Mouse (Mus musculus) CH12.LX (cell line): ENCODE data around the gene Ube2t. TPM values are rescaled to one million over a fixed set of nuclear protein-coding genes. Genes with fewer than 3 reads are reported as not detected.

Experiments
- DNase-seq: peaks from one replicate; pipeline ENCODE4 v3.0.0-alpha.2; 2013; ENCODE audit errors: extremely low read depth
- H3K27ac ChIP-seq: 2 replicates; pipeline ENCODE4 v1.5.1; 2012; ENCODE audit warnings: low read depth, mild to moderate bottlenecking, control low read depth, moderate library complexity; ENCODE audit not compliant: insufficient read depth
- H3K27me3 ChIP-seq: replicated peaks from 2 replicates; pipeline ENCODE3; 2012; ENCODE audit warnings: inconsistent platforms
- H3K36me3 ChIP-seq, 2 experiments: replicated peaks in 1 of 2; 2 replicates each; pipeline versions ENCODE3 to v1.6.1; 2012; ENCODE audit warnings: inconsistent platforms in 1 of 2, low read length in 1 of 2, mild to moderate bottlenecking in 1 of 2, mixed read lengths in 1 of 2, moderate library complexity in 1 of 2; ENCODE audit not compliant: control insufficient read depth in 1 of 2, insufficient read depth in 1 of 2
- H3K4me1 ChIP-seq, 2 experiments: 2 replicates each; pipeline ENCODE4 v1.6.1; 2012; ENCODE audit warnings: inconsistent platforms in 1 of 2, moderate library complexity in 1 of 2; ENCODE audit not compliant: insufficient read depth in 2 of 2, control insufficient read depth in 1 of 2
- H3K4me2 ChIP-seq: 2 replicates; pipeline ENCODE4 v1.6.1; 2012; ENCODE audit warnings: low read depth, mild to moderate bottlenecking, control low read depth; ENCODE audit not compliant: poor library complexity, insufficient read depth, severe bottlenecking
- H3K4me3 ChIP-seq, 3 experiments: fragments of 150-350 bp in 1 of 3; sonication (generic) in 1 of 3; replicated peaks in 1 of 3; 2 replicates each; pipeline versions ENCODE3 to v1.5.1; 2011 to 2012; ENCODE audit warnings: low read depth in 2 of 3, low read length in 2 of 3, mild to moderate bottlenecking in 2 of 3, moderate library complexity in 2 of 3, control low read depth in 1 of 3, improper control_type of control experiment in 1 of 3, inconsistent platforms in 1 of 3, mixed read lengths in 1 of 3; ENCODE audit not compliant: poor library complexity in 1 of 3
- H3K79me2 ChIP-seq: replicated peaks from 2 replicates; pipeline ENCODE4 v1.6.1; 2012; ENCODE audit warnings: mild to moderate bottlenecking, moderate library complexity; ENCODE audit not compliant: control insufficient read depth, poor library complexity, insufficient read depth, severe bottlenecking; ENCODE audit errors: extremely low read depth
- H3K9ac ChIP-seq: 2 replicates; pipeline ENCODE4 v1.6.1; 2012; ENCODE audit warnings: low read depth, mild to moderate bottlenecking, control low read depth, moderate library complexity; ENCODE audit not compliant: insufficient read depth
- H3K9me3 ChIP-seq: replicated peaks from 2 replicates; pipeline ENCODE3; 2012; ENCODE audit warnings: low read length, inconsistent platforms, mixed read lengths
- BHLHE40 ChIP-seq: IDR thresholded peaks from 2 replicates; pipeline ENCODE4 v1.6.1; 2011; ENCODE audit warnings: mild to moderate bottlenecking, low read depth, low read length, improper control_type of control experiment
- CHD1 ChIP-seq: IDR thresholded peaks from 2 replicates; pipeline ENCODE4 v1.6.1; 2012; ENCODE audit warnings: low read depth, low read length, improper control_type of control experiment, inconsistent platforms
- CHD2 ChIP-seq: IDR thresholded peaks from 2 replicates; pipeline ENCODE4 v1.6.1; 2011; ENCODE audit warnings: low read length, improper control_type of control experiment
- CTCF ChIP-seq, 2 experiments: IDR thresholded peaks in 1 of 2; conservative IDR thresholded peaks in 1 of 2; 2 replicates each; pipeline ENCODE4 v1.5.1; 2011 to 2012; ENCODE audit warnings: low read depth in 2 of 2, low read length in 2 of 2, improper control_type of control experiment in 1 of 2, inconsistent platforms in 1 of 2, mild to moderate bottlenecking in 1 of 2, moderate library complexity in 1 of 2
- ETS1 ChIP-seq: conservative IDR thresholded peaks from 2 replicates; pipeline ENCODE4 v1.6.1; 2012; ENCODE audit warnings: low read depth, mild to moderate bottlenecking, inconsistent platforms, low read length, improper control_type of control experiment, moderate library complexity
- GABPA ChIP-seq: IDR thresholded peaks from 2 replicates; pipeline ENCODE4 v1.6.1; 2012; ENCODE audit warnings: low read depth, low read length, improper control_type of control experiment, inconsistent platforms; ENCODE audit not compliant: insufficient replicate concordance
- IRF4 ChIP-seq: IDR thresholded peaks from 2 replicates; pipeline ENCODE4 v1.6.1; 2014; ENCODE audit warnings: low read depth, mild to moderate bottlenecking, inconsistent platforms, low read length, improper control_type of control experiment
- JUN ChIP-seq: IDR thresholded peaks from 2 replicates; pipeline ENCODE4 v1.6.1; 2011; ENCODE audit warnings: low read depth, mild to moderate bottlenecking, low read length, improper control_type of control experiment, moderate library complexity; ENCODE audit not compliant: insufficient read depth
- JUND ChIP-seq: conservative IDR thresholded peaks from 2 replicates; pipeline ENCODE4 v1.6.1; 2011; ENCODE audit warnings: low read depth, low read length, improper control_type of control experiment
- KAT2A ChIP-seq: IDR thresholded peaks from 2 replicates; pipeline ENCODE4 v1.6.1; 2012; ENCODE audit warnings: low read length, improper control_type of control experiment, inconsistent platforms; ENCODE audit not compliant: insufficient replicate concordance
- MAFK ChIP-seq: IDR thresholded peaks from 2 replicates; pipeline ENCODE4 v1.6.1; 2011; ENCODE audit warnings: low read length, improper control_type of control experiment; ENCODE audit not compliant: insufficient replicate concordance
- MAX ChIP-seq: IDR thresholded peaks from 2 replicates; pipeline ENCODE4 v1.6.1; 2011; ENCODE audit warnings: low read length, improper control_type of control experiment
- MAZ ChIP-seq: IDR thresholded peaks from 2 replicates; pipeline ENCODE4 v1.6.1; 2012; ENCODE audit warnings: low read depth, mild to moderate bottlenecking, inconsistent platforms, low read length, improper control_type of control experiment, moderate library complexity
- MEF2A ChIP-seq: IDR thresholded peaks from 2 replicates; pipeline ENCODE4 v1.6.1; 2014; ENCODE audit warnings: low read depth, mild to moderate bottlenecking, inconsistent platforms, low read length, improper control_type of control experiment, borderline replicate concordance
- MXI1 ChIP-seq: IDR thresholded peaks from 2 replicates; pipeline ENCODE4 v1.6.1; 2011; ENCODE audit warnings: mild to moderate bottlenecking, low read depth, low read length, improper control_type of control experiment
- MYC ChIP-seq: IDR thresholded peaks from 2 replicates; pipeline ENCODE4 v1.6.1; 2011; ENCODE audit warnings: low read depth, mild to moderate bottlenecking, improper control_type of control experiment, low read length
- NELFE ChIP-seq: IDR thresholded peaks from 2 replicates; pipeline ENCODE4 v1.6.1; 2011; ENCODE audit warnings: low read depth, low read length, improper control_type of control experiment
- NRF1 ChIP-seq: IDR thresholded peaks from 2 replicates; pipeline ENCODE4 v1.6.1; 2014; ENCODE audit warnings: low read depth, mild to moderate bottlenecking, inconsistent platforms, low read length, improper control_type of control experiment, moderate library complexity
- POLR2AphosphoS2 ChIP-seq: IDR thresholded peaks from 2 replicates; pipeline ENCODE4 v1.6.1; 2011; ENCODE audit warnings: low read depth, low read length, improper control_type of control experiment
- RAD21 ChIP-seq: IDR thresholded peaks from 2 replicates; pipeline ENCODE4 v1.6.1; 2011; ENCODE audit warnings: low read depth, mild to moderate bottlenecking, low read length, improper control_type of control experiment, moderate library complexity
- RCOR1 ChIP-seq: conservative IDR thresholded peaks from 2 replicates; pipeline ENCODE4 v1.6.1; 2012; ENCODE audit warnings: low read depth, mild to moderate bottlenecking, inconsistent platforms, low read length, improper control_type of control experiment
- SIN3A ChIP-seq: IDR thresholded peaks from 2 replicates; pipeline ENCODE4 v1.6.1; 2012; ENCODE audit warnings: low read length, improper control_type of control experiment, inconsistent platforms
- SMC3 ChIP-seq: IDR thresholded peaks from 2 replicates; pipeline ENCODE4 v1.6.1; 2011; ENCODE audit warnings: low read depth, low read length, improper control_type of control experiment
- TBP ChIP-seq: conservative IDR thresholded peaks from 2 replicates; pipeline ENCODE4 v1.6.1; 2011; ENCODE audit warnings: low read depth, low read length, improper control_type of control experiment
- TCF12 ChIP-seq: IDR thresholded peaks from 2 replicates; pipeline ENCODE4 v1.6.1; 2014; ENCODE audit warnings: low read depth, mild to moderate bottlenecking, inconsistent platforms, low read length, improper control_type of control experiment
- UBTF ChIP-seq: IDR thresholded peaks from 2 replicates; pipeline ENCODE4 v1.6.1; 2012; ENCODE audit warnings: low read depth, mild to moderate bottlenecking, inconsistent platforms, low read length, improper control_type of control experiment, moderate library complexity
- USF2 ChIP-seq: conservative IDR thresholded peaks from 2 replicates; pipeline ENCODE4 v1.6.1; 2011; ENCODE audit warnings: low read depth, low read length, improper control_type of control experiment
- ZC3H11A ChIP-seq: IDR thresholded peaks from 2 replicates; pipeline ENCODE4 v1.6.1; 2012; ENCODE audit warnings: low read depth, mild to moderate bottlenecking, inconsistent platforms, low read length, improper control_type of control experiment
- ZNF384 ChIP-seq: IDR thresholded peaks from 2 replicates; pipeline ENCODE4 v1.6.1; 2012; ENCODE audit warnings: low read depth, low read length, improper control_type of control experiment, inconsistent platforms
- dilution Hi-C: fragments of 300-500 bp; cut with MboI; formaldehyde crosslinking; loops from 2 replicates; pipeline ENCODE4 v1.14.3; 2020; ENCODE audit warnings: low sequenced_read_pairs; ENCODE audit not compliant: extremely low pct_unique_long_range_greater_than_20kb, extremely low pct_ligation_motif_present
- in situ Hi-C: fragments of 300-500 bp; cut with MboI; formaldehyde crosslinking; loops from 3 replicates; pipeline ENCODE4 v1.14.3; 2019; ENCODE audit warnings: low sequenced_read_pairs, low pct_ligation_motif_present, low pct_unique_long_range_greater_than_20kb, mixed read lengths
- polyA plus RNA-seq: library from polyadenylated mRNA; unstranded; fragments of >175 nt; gene quantifications from 2 replicates; pipeline ENCODE4 v1.2.1, GENCODE M21; 2012; ENCODE audit warnings: low read depth; ENCODE audit not compliant: insufficient read length
- total RNA-seq, 2 experiments: library from RNA; depleted of rRNA; stranded (reverse); fragments of 300-350 nt in 1 of 2; fragments of >200 nt in 1 of 2; gene quantifications; 2 replicates each; pipeline ENCODE4 v1.2.3; 2012 to 2014

Ube2t gene
- total and polyA plus RNA-seq, 3 experiments, result 19.2 to 40.2 (median 28.8) TPM

DNA sequence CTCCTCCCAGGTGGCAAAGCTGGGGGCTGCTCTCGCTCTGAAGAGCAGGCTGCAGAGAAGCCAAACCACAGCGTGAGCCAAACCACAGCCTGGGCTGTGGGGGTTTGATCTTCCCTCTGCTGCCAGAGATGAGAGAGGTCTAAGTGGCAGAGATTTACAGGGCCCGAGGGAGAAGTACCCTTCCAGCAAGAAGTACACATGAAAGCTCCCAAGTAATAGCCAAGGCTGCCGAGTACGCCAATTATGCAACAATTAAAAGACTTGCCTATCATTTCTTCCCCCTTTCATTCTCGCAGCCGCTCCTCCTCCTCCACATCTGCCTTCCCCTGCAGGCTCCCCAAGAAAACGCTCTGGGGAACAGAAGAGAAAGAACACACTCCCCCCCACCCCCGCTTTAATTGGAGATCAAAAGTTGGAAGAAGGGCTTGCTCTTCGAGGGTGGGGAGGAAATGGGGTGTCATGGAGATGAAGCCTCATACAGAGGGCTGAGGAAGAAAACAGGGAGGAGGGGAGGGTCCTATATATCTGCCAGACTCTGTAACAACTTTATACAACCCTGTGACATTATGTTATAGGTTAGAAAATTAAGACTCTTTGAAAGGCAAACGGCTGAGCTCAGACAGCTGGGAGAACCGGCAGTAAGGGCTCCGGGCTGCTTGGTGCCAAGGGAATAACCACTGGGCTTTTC is 56.9 kb downstream of the Ube2t start:
- TF ChIP-seq ZNF384, result no peak
- no peak for TF ChIP-seq MEF2A
- TF ChIP-seq TCF12, result no peak
- no peak for TF ChIP-seq NRF1
- TF ChIP-seq GABPA, result no peak
- no peak for TF ChIP-seq ETS1
- no peak for TF ChIP-seq CHD1
- no peak for TF ChIP-seq KAT2A
- no peak for TF ChIP-seq POLR2AphosphoS2
- no peak for TF ChIP-seq SIN3A
- TF ChIP-seq UBTF, result no peak
- no peak for TF ChIP-seq MAZ
- no peak for TF ChIP-seq JUND
- TF ChIP-seq ZC3H11A, result no peak
- no peak for TF ChIP-seq CTCF (conservative IDR thresholded peaks at IDR 0.05 in 1 of 2, IDR thresholded peaks at IDR 0.05 in 1 of 2; ENCODE audit: low read depth in 2 of 2, low read length in 2 of 2)
- no peak for TF ChIP-seq RAD21
- no peak for TF ChIP-seq RCOR1
- no peak for TF ChIP-seq USF2
- no peak for TF ChIP-seq CHD2
- TF ChIP-seq SMC3, result no peak
- dilution Hi-C loops, result no loop called here
- Histone ChIP-seq H3K4me2 (no peak overlapping the region), H3K9ac (no peak overlapping the region), H3K4me3 (no peak overlapping the region), H3K36me3 (no peaks in the 10 kb centered on the region), H3K4me1 (peaks cover 3 to 6% of the 10 kb centered on the region in 2 experiments; a peak in 2 of 4 replicates), H3K9me3 (peaks cover 4% of the 10 kb centered on the region), H3K79me2 (no peaks in the 10 kb centered on the region), H3K27me3 (peaks cover 43% of the 10 kb centered on the region), H3K27ac (no peak overlapping the region)
- in situ Hi-C loops, result no loop called here
- DNase-seq, result no peak

DNA sequence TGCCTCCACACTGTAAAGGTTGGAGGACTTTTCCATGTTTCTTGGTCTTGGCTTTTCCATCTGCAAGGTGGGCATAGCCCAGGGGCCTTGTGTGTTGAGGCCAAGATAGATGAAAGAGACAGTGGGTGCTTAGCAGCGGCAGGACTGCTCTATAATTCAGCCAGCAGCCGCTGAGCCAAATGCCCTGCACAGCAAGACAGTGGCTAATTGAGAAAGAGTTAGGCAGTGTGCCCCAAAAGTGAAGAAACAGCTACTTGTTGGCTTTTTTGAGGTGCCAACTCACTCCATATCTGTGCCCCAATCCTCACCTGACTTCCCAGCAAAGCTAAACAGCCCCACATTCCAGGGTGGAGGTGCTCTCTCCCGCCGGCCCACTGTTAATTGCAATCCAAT is 57.4 kb downstream of the Ube2t start:
- dilution Hi-C loops, result no loop called here

More for the DNA sequence above, 57.4 kb downstream of the Ube2t start:
- no peak for DNase-seq
- in situ Hi-C loops, result no loop called here
- Histone ChIP-seq H3K79me2 (no peaks in the 10 kb centered on the region), H3K4me2 (no peak overlapping the region), H3K4me3 (no peak overlapping the region), H3K36me3 (no peaks in the 10 kb centered on the region), H3K27ac (no peak overlapping the region), H3K9ac (no peak overlapping the region), H3K9me3 (peaks cover 4% of the 10 kb centered on the region), H3K27me3 (peaks cover 46% of the 10 kb centered on the region), H3K4me1 (peaks cover 3 to 6% of the 10 kb centered on the region in 2 experiments; a peak in 2 of 4 replicates)
- TF ChIP-seq KAT2A (no peak), JUN (no peak), SMC3 (no peak), MYC (no peak), IRF4 (no peak), GABPA (no peak), MAFK (no peak), MAX (no peak), NELFE (no peak), TBP (no peak), CTCF (conservative IDR thresholded peaks at IDR 0.05 in 1 of 2, IDR thresholded peaks at IDR 0.05 in 1 of 2; ENCODE audit: low read depth in 2 of 2, low read length in 2 of 2) (no peak), ZC3H11A (no peak), MXI1 (no peak), MAZ (no peak), BHLHE40 (no peak), SIN3A (no peak), NRF1 (no peak)
